Mouse (Mus musculus): ENCODE measurements around the gene Mepce.
"Not testable (repeated sequence)": the region's sequence is repeated elsewhere in the genome, so short reads cannot be mapped to it uniquely, and the experiment has no call there.

Gene Mepce

GRCm38 (mm10) chr5:137787151-137787928, at the start of gene Mepce, which contains the start of gene Zcwpw1:
Mepce (minus strand) TSS chr5:137787655.
Zcwpw1 (plus strand) TSS chr5:137787798.
- CTCF ChIA-PET = interaction anchor here (0.6 kb wide), 1 partner anchor 143 kb away, joined by 3 read pairs; no protein-coding TSS in a partner anchor

- CTCF ChIA-PET = not testable (repeated sequence)
These were observed 49.7 kb upstream of the Mepce start for GRCm38 (mm10) chr5:137837110-137837509.

- CTCF ChIA-PET = no interaction called here
These were observed 49.2 kb upstream of the Mepce start for GRCm38 (mm10) chr5:137836611-137837010.

DNA sequence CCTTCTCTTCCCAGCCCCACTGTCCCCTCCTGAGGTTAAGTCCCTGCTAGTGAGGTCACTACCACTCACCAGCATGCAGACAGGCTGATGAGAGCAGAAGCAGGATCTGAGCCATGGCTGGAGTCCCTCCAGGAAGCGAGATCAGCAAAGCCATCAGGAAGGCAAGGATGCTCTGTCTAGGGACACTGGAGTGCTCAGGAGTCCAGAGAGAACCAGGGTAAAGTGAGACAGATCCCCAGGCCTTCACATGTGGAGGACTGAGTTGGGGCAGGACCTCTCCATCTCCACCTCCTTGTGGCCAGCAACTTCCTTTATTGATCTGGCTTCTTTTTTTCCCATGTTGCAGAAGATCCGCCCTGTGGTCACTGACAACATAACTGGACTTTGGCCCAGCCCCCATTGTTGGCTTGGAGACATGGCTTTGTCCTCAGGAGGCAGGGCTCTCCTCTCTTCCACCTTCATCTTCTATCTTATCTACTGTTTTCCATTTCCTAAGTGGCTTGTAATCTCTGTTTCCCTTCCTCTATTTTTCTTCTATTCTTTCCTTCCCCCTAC, 48.6 kb upstream of the Mepce start, which contains the start of gene Pilra:
Gene Pilra (minus strand): TSS at position 316 of the 555 bp plus-strand sequence.
- CTCF ChIA-PET = not testable (repeated sequence)

DNA sequence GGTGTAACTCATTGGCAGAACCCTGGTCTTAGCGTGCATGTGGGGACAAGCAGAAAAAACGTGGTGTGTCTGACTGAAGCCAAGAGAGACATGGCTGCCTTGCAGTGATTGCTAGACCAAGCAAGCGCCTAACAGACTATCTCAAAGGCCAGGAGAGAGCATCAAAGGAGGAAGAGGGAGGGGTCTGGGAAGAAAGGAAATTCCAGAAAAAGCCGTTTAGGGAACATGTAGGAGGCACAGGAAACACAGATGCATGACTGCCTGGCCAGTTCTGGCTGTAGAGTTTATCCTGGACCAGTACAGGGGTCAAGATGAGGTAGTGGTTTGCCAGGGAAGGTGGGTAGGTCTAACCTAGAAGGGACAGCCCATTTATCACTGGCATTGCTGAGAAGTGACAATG, 46.0 kb upstream of the Mepce start:
- CTCF ChIA-PET = no interaction called here

GRCm38 (mm10) chr5:137831506-137831905, 44.1 kb upstream of the Mepce start:
- CTCF ChIA-PET = no interaction called here

DNA sequence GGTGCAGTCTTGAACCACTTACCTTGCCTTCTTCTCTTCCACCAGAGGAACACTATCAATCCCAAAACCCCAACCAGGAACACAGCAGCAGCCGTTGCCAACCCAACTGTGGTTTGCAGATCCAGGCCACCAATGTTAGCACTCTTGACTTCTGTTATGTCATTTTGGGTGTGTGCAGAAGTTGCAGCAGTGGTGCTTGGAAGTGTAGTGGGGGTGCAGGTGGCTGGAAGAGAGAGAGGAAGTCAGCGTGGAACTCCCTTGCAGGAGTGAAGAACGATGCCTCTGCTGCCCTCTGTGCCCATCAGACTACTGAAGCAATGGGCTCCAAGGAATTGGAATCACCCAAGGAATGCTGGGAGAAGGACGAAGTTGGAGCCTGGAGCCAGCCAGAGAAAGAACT, 43.7 kb upstream of the Mepce start:
- CTCF ChIA-PET = no interaction called here

GRCm38 (mm10) chr5:137830238-137830637, 42.8 kb upstream of the Mepce start:
- CTCF ChIA-PET = no interaction called here

GRCm38 (mm10) chr5:137828694-137829093, 41.2 kb upstream of the Mepce start:
- CTCF ChIA-PET = no interaction called here

DNA sequence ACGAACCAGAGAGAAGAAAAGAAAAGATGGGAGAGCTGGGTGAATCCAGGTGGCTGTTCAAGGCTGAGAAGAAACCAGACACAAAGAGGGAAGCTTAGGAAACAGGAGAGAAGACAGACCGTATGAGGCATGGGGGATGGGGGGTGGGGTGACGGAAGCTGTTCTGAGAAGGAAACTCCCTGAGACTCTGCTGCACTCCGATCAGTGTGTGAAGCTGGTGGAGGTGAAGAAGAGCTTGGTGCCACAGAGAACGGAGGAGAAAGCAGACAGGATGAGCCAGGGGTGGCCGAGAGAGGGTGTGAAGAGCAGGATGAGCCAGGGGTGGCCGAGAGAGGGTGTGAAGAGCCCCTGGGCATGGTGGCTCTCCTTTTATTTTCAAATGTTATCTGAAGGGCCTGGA, 39.0 kb upstream of the Mepce start:
- CTCF ChIA-PET = no interaction called here

GRCm38 (mm10) chr5:137825971-137826370, 38.5 kb upstream of the Mepce start:
- CTCF ChIA-PET = no interaction called here

DNA sequence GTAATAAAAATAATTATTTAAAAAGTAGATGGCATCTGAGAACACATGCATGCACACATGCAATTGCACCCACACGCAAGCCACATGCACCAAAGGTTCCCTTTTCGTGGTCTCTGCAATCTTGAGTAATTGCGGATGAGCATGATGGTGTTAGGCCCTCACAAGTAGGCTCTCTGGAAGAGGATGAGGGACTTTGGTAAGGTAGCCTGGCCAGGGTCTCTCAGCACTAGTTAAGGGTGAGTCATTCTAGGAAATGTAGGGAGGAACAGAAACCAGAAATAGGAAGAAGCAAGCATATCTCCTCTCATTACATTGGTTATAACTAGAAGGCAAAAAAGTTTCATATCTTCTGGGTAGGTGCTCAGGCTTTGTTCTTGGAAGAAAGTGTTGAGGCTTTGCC, 37.6 kb upstream of the Mepce start:
- CTCF ChIA-PET = no interaction called here

DNA sequence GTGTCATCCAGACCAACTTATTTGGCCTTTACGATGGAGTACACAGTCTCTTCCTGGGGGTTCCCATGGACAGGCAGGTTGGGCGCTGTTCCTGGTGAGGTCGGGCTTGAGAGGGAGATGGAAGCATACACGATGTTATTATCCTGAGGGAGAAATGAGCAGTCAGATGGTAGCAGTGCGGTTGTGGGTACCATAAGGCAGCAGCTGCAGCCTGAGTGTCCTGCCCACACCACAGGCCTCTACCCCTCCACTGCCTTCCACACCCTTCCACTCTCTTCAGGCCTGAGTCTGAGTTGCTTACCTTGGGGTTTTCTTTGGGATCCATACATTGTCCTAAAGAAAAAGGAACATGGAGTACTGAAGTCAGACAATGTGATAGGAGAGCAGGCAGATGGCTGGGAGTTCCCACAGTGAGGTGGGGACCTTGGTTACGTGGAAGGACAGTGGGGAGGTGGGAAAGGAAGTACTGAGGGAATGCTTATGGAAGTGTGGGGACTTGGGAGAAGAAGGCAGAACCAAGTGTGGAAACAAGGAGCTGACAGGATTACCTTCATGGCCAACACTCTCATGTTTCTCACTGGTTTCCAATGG, 36.1 kb upstream of the Mepce start:
- CTCF ChIA-PET = no interaction called here

DNA sequence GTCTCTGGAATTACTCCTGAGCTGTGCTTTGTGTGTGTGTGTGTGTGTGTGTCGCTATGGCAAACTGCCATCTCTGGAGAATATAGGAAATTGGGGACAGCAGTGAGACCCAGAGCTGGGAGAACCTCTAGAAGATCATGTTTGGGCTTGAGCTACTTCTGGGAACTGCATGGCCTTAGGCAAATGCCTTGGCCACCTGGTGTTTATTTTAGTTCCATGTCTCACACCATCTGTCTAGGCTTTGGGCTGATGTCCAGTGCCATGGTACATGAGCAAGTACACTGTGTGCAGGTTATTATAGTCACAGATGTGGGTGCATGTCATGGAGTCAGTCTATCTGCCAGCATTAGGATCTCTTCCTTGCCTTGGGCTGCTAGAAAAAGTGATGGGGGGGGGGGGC, 35.1 kb upstream of the Mepce start:
- CTCF ChIA-PET = no interaction called here

GRCm38 (mm10) chr5:137822126-137822525, 34.7 kb upstream of the Mepce start:
- CTCF ChIA-PET = no interaction called here

DNA sequence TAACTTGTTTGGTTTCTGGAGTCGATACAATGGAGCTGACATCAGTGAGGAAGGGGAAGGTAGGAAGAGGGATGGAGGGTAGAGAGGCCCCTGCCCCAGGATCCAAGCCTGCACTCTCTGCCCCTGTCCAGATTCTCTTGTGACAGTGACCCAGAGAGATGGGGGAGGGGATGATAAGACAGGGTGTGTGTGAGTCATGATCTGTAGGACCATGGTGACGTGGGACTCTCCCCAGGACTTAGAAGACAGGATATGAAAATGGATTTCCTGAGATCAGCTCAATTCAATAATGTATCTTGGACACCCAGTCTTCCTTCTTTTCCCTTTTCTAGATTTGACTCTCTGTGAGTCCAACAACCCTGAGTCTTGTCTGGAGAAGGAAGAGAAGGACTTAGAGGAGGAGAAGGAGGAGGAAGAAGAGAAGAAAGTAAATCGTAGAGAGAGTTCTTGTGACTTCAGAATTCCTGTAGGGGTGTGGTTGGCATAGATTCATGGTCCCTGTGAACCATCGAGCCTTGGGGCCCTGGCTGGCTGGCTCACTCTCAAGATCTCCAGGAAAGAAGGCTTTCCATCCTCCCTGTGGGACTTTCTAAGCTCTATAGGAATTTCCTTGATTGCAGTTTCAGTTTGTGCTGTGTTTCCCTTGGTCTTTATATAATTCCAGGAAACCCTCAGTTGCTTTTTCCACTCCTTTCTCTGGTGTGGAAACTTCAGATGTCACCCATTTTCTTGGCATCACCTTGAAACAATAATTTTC, 30.2 kb upstream of the Mepce start:
- CTCF ChIA-PET = interaction anchor here (0.6 kb wide), 1 partner anchor 68 kb away, joined by 3 read pairs; no protein-coding TSS in a partner anchor

GRCm38 (mm10) chr5:137808316-137808715, 20.9 kb upstream of the Mepce start:
- CTCF ChIA-PET = no interaction called here

- CTCF ChIA-PET = no interaction called here
These were observed 18.7 kb upstream of the Mepce start for GRCm38 (mm10) chr5:137806158-137806557.

DNA sequence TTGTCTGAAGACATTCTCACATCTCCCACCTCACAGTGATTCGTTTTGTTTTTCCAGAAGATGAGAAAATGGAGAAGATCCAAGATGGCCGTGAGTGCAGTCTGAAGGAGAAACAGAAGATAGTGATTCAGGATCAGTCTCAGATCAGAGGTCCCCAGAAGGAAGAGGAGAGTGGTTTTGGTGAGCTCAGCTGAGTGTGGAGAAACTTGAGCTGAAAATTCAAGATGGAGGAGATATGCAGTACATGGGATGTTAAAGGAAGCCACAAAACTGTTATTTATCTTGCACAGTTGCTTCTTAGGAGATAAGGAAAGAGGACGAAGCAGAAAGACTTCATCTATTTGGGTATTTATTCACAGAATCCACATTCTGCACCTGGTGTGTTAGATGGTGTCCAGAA, 13.5 kb upstream of the Mepce start:
- CTCF ChIA-PET = no interaction called here

GRCm38 (mm10) chr5:137796606-137797005, 9.2 kb upstream of the Mepce start:
- CTCF ChIA-PET = no interaction called here

- CTCF ChIA-PET = interaction anchor here (0.6 kb wide), 1 partner anchor 302 kb away, joined by 5 read pairs; no protein-coding TSS in a partner anchor
These were observed 4.1 kb upstream of the Mepce start for GRCm38 (mm10) chr5:137791553-137791952.

GRCm38 (mm10) chr5:137788946-137789531, 1.6 kb upstream of the Mepce start:
- CTCF ChIA-PET = no interaction called here
